Mouse (Mus musculus): Measurements from ENCODE around the gene Asb14. TPM values are rescaled to one million over a fixed set of nuclear protein-coding genes. Genes with fewer than 3 reads are reported as not detected.
"Not testable (repeated sequence)": the region's sequence is repeated elsewhere in the genome, so short reads cannot be mapped to it uniquely, and the experiment has no call there.

Asb14 gene
- total RNA-seq, 1 experiment, result 0.54 TPM

GRCm38 (mm10) chr14:26887244-26887643 is 7.1 kb upstream of the Asb14 start:
- H3K9ac ChIP-seq (ENCODE audit: insufficient read depth, low read depth, low read length, poor library complexity, severe bottlenecking), result no peak overlapping the region
- H3K27ac ChIP-seq (ENCODE audit: insufficient read depth, low read depth, low read length, poor library complexity, severe bottlenecking), result no peak overlapping the region
- TF ChIP-seq ZC3H11A (IDR thresholded peaks at IDR 0.05; ENCODE audit: borderline replicate concordance, low read depth, low read length) (no peak), MAFK (IDR thresholded peaks at IDR 0.05; ENCODE audit: insufficient read depth, low read depth, low read length) (no peak), CHD2 (IDR thresholded peaks at IDR 0.05; ENCODE audit: low read depth, low read length) (no peak), HCFC1 (IDR thresholded peaks at IDR 0.05; ENCODE audit: borderline replicate concordance, insufficient read depth, low read length) (no peak), ZNF384 (IDR thresholded peaks at IDR 0.05; ENCODE audit: low read depth, low read length) (no peak)
- no peak for DNase-seq (ENCODE audit: low read depth, low spot score)
- in situ Hi-C loops (cut with MboI; ENCODE audit: low sequenced_read_pairs in 2 of 2, unreplicated experiment in 2 of 2), result no loop called here
- H3K4me1 ChIP-seq (ENCODE audit: control insufficient read depth in 2 of 2, insufficient read depth in 2 of 2, low read length in 2 of 2, poor library complexity in 1 of 2), result no peaks in the 10 kb centered on the region
- no peaks in the 10 kb centered on the region for H3K36me3 ChIP-seq (ENCODE audit: control insufficient read depth, insufficient read depth, low read length, poor library complexity, severe bottlenecking)
- H3K9me3 ChIP-seq (ENCODE audit: control insufficient read depth, insufficient read depth, low read depth, low read length), result no peaks in the 10 kb centered on the region
- no peak overlapping the region for H3K4me3 ChIP-seq (ENCODE audit: insufficient read depth in 1 of 2, low read depth in 1 of 2, low read length in 2 of 2, poor library complexity in 1 of 2, severe bottlenecking in 1 of 2)

GRCm38 (mm10) chr14:26890777-26891176 is 3.6 kb upstream of the Asb14 start:
- H3K27ac ChIP-seq (ENCODE audit: insufficient read depth, low read depth, low read length, poor library complexity, severe bottlenecking), result no peak overlapping the region
- H3K9me3 ChIP-seq (ENCODE audit: control insufficient read depth, insufficient read depth, low read depth, low read length), result no peaks in the 10 kb centered on the region
- no peak for TF ChIP-seq HCFC1 (IDR thresholded peaks at IDR 0.05; ENCODE audit: borderline replicate concordance, insufficient read depth, low read length)
- TF ChIP-seq ZNF384 (IDR thresholded peaks at IDR 0.05; ENCODE audit: low read depth, low read length), result no peak
- TF ChIP-seq CHD2 (IDR thresholded peaks at IDR 0.05; ENCODE audit: low read depth, low read length), result no peak
- TF ChIP-seq MAFK (IDR thresholded peaks at IDR 0.05; ENCODE audit: insufficient read depth, low read depth, low read length), result no peak
- no peak overlapping the region for H3K4me3 ChIP-seq (ENCODE audit: insufficient read depth in 1 of 2, low read depth in 1 of 2, low read length in 2 of 2, poor library complexity in 1 of 2, severe bottlenecking in 1 of 2)
- in situ Hi-C loops (cut with MboI; ENCODE audit: low sequenced_read_pairs in 2 of 2, unreplicated experiment in 2 of 2), result no loop called here
- no peaks in the 10 kb centered on the region for H3K4me1 ChIP-seq (ENCODE audit: control insufficient read depth in 2 of 2, insufficient read depth in 2 of 2, low read length in 2 of 2, poor library complexity in 1 of 2)
- no peak overlapping the region for H3K9ac ChIP-seq (ENCODE audit: insufficient read depth, low read depth, low read length, poor library complexity, severe bottlenecking)
- DNase-seq (ENCODE audit: low read depth, low spot score), result no peak
- H3K36me3 ChIP-seq (ENCODE audit: control insufficient read depth, insufficient read depth, low read length, poor library complexity, severe bottlenecking), result no peaks in the 10 kb centered on the region

- TF ChIP-seq HCFC1 (IDR thresholded peaks at IDR 0.05; ENCODE audit: borderline replicate concordance, insufficient read depth, low read length) (no peak), ZC3H11A (IDR thresholded peaks at IDR 0.05; ENCODE audit: borderline replicate concordance, low read depth, low read length) (no peak), MAFK (IDR thresholded peaks at IDR 0.05; ENCODE audit: insufficient read depth, low read depth, low read length) (no peak), CHD2 (IDR thresholded peaks at IDR 0.05; ENCODE audit: low read depth, low read length) (no peak), ZNF384 (IDR thresholded peaks at IDR 0.05; ENCODE audit: low read depth, low read length) (no peak)
- in situ Hi-C loops (cut with MboI; ENCODE audit: low sequenced_read_pairs in 2 of 2, unreplicated experiment in 2 of 2), result no loop called here
- Histone ChIP-seq H3K4me3 (ENCODE audit: insufficient read depth in 1 of 2, low read depth in 1 of 2, low read length in 2 of 2, poor library complexity in 1 of 2, severe bottlenecking in 1 of 2) (no peak overlapping the region), H3K36me3 (ENCODE audit: control insufficient read depth, insufficient read depth, low read length, poor library complexity, severe bottlenecking) (no peaks in the 10 kb centered on the region), H3K4me1 (ENCODE audit: control insufficient read depth in 2 of 2, insufficient read depth in 2 of 2, low read length in 2 of 2, poor library complexity in 1 of 2) (no peaks in the 10 kb centered on the region), H3K27ac (ENCODE audit: insufficient read depth, low read depth, low read length, poor library complexity, severe bottlenecking) (no peak overlapping the region), H3K9ac (ENCODE audit: insufficient read depth, low read depth, low read length, poor library complexity, severe bottlenecking) (no peak overlapping the region), H3K9me3 (ENCODE audit: control insufficient read depth, insufficient read depth, low read depth, low read length) (no peaks in the 10 kb centered on the region)
- no peak for DNase-seq (ENCODE audit: low read depth, low spot score)
Measured at GRCm38 (mm10) chr14:26899490-26899889, 5.1 kb downstream of the Asb14 start.

- in situ Hi-C loops (cut with MboI; ENCODE audit: low sequenced_read_pairs in 2 of 2, unreplicated experiment in 2 of 2), result no loop called here
- TF ChIP-seq HCFC1 (IDR thresholded peaks at IDR 0.05; ENCODE audit: borderline replicate concordance, insufficient read depth, low read length), result no peak
- TF ChIP-seq ZNF384 (IDR thresholded peaks at IDR 0.05; ENCODE audit: low read depth, low read length), result no peak
- no peak for TF ChIP-seq CHD2 (IDR thresholded peaks at IDR 0.05; ENCODE audit: low read depth, low read length)
- TF ChIP-seq MAFK (IDR thresholded peaks at IDR 0.05; ENCODE audit: insufficient read depth, low read depth, low read length), result no peak
- TF ChIP-seq ZC3H11A (IDR thresholded peaks at IDR 0.05; ENCODE audit: borderline replicate concordance, low read depth, low read length), result no peak
- DNase-seq (ENCODE audit: low read depth, low spot score), result no peak
- Histone ChIP-seq H3K9me3 (ENCODE audit: control insufficient read depth, insufficient read depth, low read depth, low read length) (no peaks in the 10 kb centered on the region), H3K9ac (ENCODE audit: insufficient read depth, low read depth, low read length, poor library complexity, severe bottlenecking) (no peak overlapping the region), H3K4me1 (ENCODE audit: control insufficient read depth in 2 of 2, insufficient read depth in 2 of 2, low read length in 2 of 2, poor library complexity in 1 of 2) (no peaks in the 10 kb centered on the region), H3K27ac (ENCODE audit: insufficient read depth, low read depth, low read length, poor library complexity, severe bottlenecking) (no peak overlapping the region), H3K36me3 (ENCODE audit: control insufficient read depth, insufficient read depth, low read length, poor library complexity, severe bottlenecking) (no peaks in the 10 kb centered on the region), H3K4me3 (ENCODE audit: insufficient read depth in 1 of 2, low read depth in 1 of 2, low read length in 2 of 2, poor library complexity in 1 of 2, severe bottlenecking in 1 of 2) (no peak overlapping the region)
Measured at GRCm38 (mm10) chr14:26900893-26901292, 6.5 kb downstream of the Asb14 start.

- H3K4me3 ChIP-seq (ENCODE audit: insufficient read depth in 1 of 2, low read depth in 1 of 2, low read length in 2 of 2, poor library complexity in 1 of 2, severe bottlenecking in 1 of 2), result no peak overlapping the region
- no peak overlapping the region for H3K9ac ChIP-seq (ENCODE audit: insufficient read depth, low read depth, low read length, poor library complexity, severe bottlenecking)
- in situ Hi-C loops (cut with MboI; ENCODE audit: low sequenced_read_pairs in 2 of 2, unreplicated experiment in 2 of 2), result no loop called here
- no peaks in the 10 kb centered on the region for H3K36me3 ChIP-seq (ENCODE audit: control insufficient read depth, insufficient read depth, low read length, poor library complexity, severe bottlenecking)
- DNase-seq (ENCODE audit: low read depth, low spot score), result no peak
- H3K4me1 ChIP-seq (ENCODE audit: control insufficient read depth in 2 of 2, insufficient read depth in 2 of 2, low read length in 2 of 2, poor library complexity in 1 of 2), result peaks cover 2 to 4% of the 10 kb centered on the region in 2 experiments; a peak in 1 of 4 replicates
- H3K27ac ChIP-seq (ENCODE audit: insufficient read depth, low read depth, low read length, poor library complexity, severe bottlenecking), result no peak overlapping the region
- 0 out of 2 replicates have a peak, but pooled peaks cover 3% of the 10 kb centered on the region for H3K9me3 ChIP-seq (ENCODE audit: control insufficient read depth, insufficient read depth, low read depth, low read length)
- TF ChIP-seq ZNF384 (IDR thresholded peaks at IDR 0.05; ENCODE audit: low read depth, low read length) (no peak), ZC3H11A (IDR thresholded peaks at IDR 0.05; ENCODE audit: borderline replicate concordance, low read depth, low read length) (no peak), MAFK (IDR thresholded peaks at IDR 0.05; ENCODE audit: insufficient read depth, low read depth, low read length) (no peak), CHD2 (IDR thresholded peaks at IDR 0.05; ENCODE audit: low read depth, low read length) (no peak), HCFC1 (IDR thresholded peaks at IDR 0.05; ENCODE audit: borderline replicate concordance, insufficient read depth, low read length) (no peak)
Measured at GRCm38 (mm10) chr14:26907401-26907800, 13.0 kb downstream of the Asb14 start.

- H3K4me3 ChIP-seq (ENCODE audit: insufficient read depth in 1 of 2, low read depth in 1 of 2, low read length in 2 of 2, poor library complexity in 1 of 2, severe bottlenecking in 1 of 2); H3K9me3 ChIP-seq (ENCODE audit: control insufficient read depth, insufficient read depth, low read depth, low read length); H3K36me3 ChIP-seq (ENCODE audit: control insufficient read depth, insufficient read depth, low read length, poor library complexity, severe bottlenecking); H3K9ac ChIP-seq (ENCODE audit: insufficient read depth, low read depth, low read length, poor library complexity, severe bottlenecking); in situ Hi-C loops (cut with MboI; ENCODE audit: low sequenced_read_pairs in 2 of 2, unreplicated experiment in 2 of 2); H3K4me1 ChIP-seq (ENCODE audit: control insufficient read depth in 2 of 2, insufficient read depth in 2 of 2, low read length in 2 of 2, poor library complexity in 1 of 2); H3K27ac ChIP-seq (ENCODE audit: insufficient read depth, low read depth, low read length, poor library complexity, severe bottlenecking): not testable (repeated sequence)
- peak; percentile 48 for DNase-seq (ENCODE audit: low read depth, low spot score)
Measured at GRCm38 (mm10) chr14:26910461-26910860, 16.1 kb downstream of the Asb14 start.
